Mouse (Mus musculus) liver, adult 2 months (tissue): Measurements from ENCODE around the gene Fryl.

Experiments used
- CTCF ChIP-seq: fragments of 200-500 bp; IDR thresholded peaks from 2 replicates; pipeline ENCODE4 v1.5.1; 2011; ENCODE audit warnings: low read depth, low read length, control low read depth
- POLR2A ChIP-seq: fragments of 200-500 bp; IDR thresholded peaks from 2 replicates; pipeline ENCODE4 v1.6.1; 2011; ENCODE audit warnings: low read length, control low read depth; ENCODE audit not compliant: insufficient read depth; ENCODE audit errors: extremely low read depth

- TF ChIP-seq CTCF (no peak), POLR2A (no peak)
Measured at GRCm38 (mm10) chr5:73252739-73253138, 3.7 kb downstream of the Fryl start.
